Comparison of ENCODE assay signal across 24 mouse cellular contexts in the genomic region with DNA sequence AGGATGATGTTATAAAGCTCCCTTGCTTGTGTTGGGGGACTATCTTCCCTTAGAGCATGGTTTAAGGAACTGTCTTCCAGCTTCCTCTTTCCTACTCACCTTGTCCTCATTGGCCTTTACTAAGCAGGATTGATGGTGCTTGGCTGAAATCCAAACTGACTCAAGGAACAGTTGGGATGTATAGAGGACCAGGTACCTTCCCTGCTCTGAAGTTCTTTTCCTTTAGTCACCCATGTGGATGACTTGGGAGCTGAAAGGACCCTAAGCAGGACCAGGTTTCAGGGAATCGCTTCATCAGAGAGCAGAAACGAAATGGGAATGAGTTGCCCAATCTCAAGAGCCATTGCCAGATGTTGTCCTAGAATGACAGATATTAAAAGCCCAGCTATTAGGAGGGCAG. TPM values are rescaled to one million over a fixed set of nuclear protein-coding genes. Genes with fewer than 3 reads are reported as not detected.
A peak's percentile ranks its signal among the peaks of the same experiment; 100 is the strongest.
DNase-seq lines count a peak whose midpoint lies in the region; ATAC-seq and TF ChIP-seq lines count a peak whose summit lies in the region.
"Had no signal": no experiment of that assay in that cellular context is flagged by ENCODE, and none has a peak within 500 bp of the region (broad histone marks: within the 10 kb centered on the region; RNA-seq: fewer than 3 reads in every experiment).

No protein-coding gene starts in this region.

- TF ChIP-seq CTCF in MEL (IDR thresholded peaks at IDR 0.05 in 2 of 3, conservative IDR thresholded peaks at IDR 0.05 in 1 of 3; ENCODE audit: control insufficient read depth in 1 of 3, insufficient read depth in 1 of 3, low read depth in 2 of 3, low read length in 3 of 3, poor library complexity in 1 of 3, severe bottlenecking in 1 of 3): no peak

- DNase-seq in midbrain, embryonic 11.5 days (ENCODE audit: low spot score, missing footprints): peak; percentile 85
- DNase-seq in midbrain, embryonic 10.5 days (ENCODE audit: low spot score): no peak
- DNase-seq in MEL (ENCODE audit: low read depth, low spot score) (peak; percentile 6), MEL-GATA-1-ER (ENCODE audit: extremely low read depth, low read depth) (peak; percentile 9)
- DNase-seq: adrenal gland, adult 2 months; adrenal gland, postnatal 10 days; adrenal gland, postnatal 25 days; cerebellum, adult 11 months; cerebellum, adult 18-20 months; cerebellum, adult 8-10 months; cerebellum, adult 9-11 months; cerebellum, postnatal 14 days; cerebellum, postnatal 36 days; embryo, embryonic 11 days had no signal

- TF ChIP-seq RAD21 in MEL (IDR thresholded peaks at IDR 0.05; ENCODE audit: low read depth, low read length): no peak

- no peaks in the 10 kb centered on the region for H3K36me3 ChIP-seq in midbrain, embryonic 11.5 days (ENCODE audit: control insufficient read depth, insufficient read depth, low read length)
- H3K36me3 ChIP-seq in midbrain, embryonic 10.5 days: no peaks in the 10 kb centered on the region
- no peaks in the 10 kb centered on the region for H3K36me3 ChIP-seq in MEL (ENCODE audit: control insufficient read depth in 1 of 2, insufficient read depth in 2 of 2, low read length in 2 of 2)
- no peaks in the 10 kb centered on the region for H3K36me3 ChIP-seq in intestine, embryonic 15.5 days
- H3K36me3 ChIP-seq: embryonic facial prominence, embryonic 13.5 days; embryonic facial prominence, embryonic 15.5 days; forebrain, embryonic 10.5 days; forebrain, embryonic 12.5 days had no signal

- no peak overlapping the region for H3K4me2 ChIP-seq in midbrain, embryonic 11.5 days
- H3K4me2 ChIP-seq in intestine, embryonic 15.5 days (replicated peaks): no peak overlapping the region
- H3K4me2 ChIP-seq: embryonic facial prominence, embryonic 13.5 days; embryonic facial prominence, embryonic 15.5 days; forebrain, embryonic 12.5 days had no signal

- WGBS in midbrain, embryonic 11.5 days: 30% methylated on average over 2 of the region's 2 CpGs
- 31% methylated on average over 2 of the region's 2 CpGs for WGBS in midbrain, embryonic 10.5 days
- WGBS in intestine, embryonic 15.5 days: 35% methylated on average over 2 of the region's 2 CpGs

- H3K9me3 ChIP-seq in midbrain, embryonic 11.5 days (ENCODE audit: control insufficient read depth, low read length): no peaks in the 10 kb centered on the region
- H3K9me3 ChIP-seq in midbrain, embryonic 10.5 days (replicated peaks): no peaks in the 10 kb centered on the region
- H3K9me3 ChIP-seq in MEL (replicated peaks; ENCODE audit: insufficient read depth, low read length): no peaks in the 10 kb centered on the region
- no peaks in the 10 kb centered on the region for H3K9me3 ChIP-seq in intestine, embryonic 15.5 days
- H3K9me3 ChIP-seq: embryonic facial prominence, embryonic 13.5 days; embryonic facial prominence, embryonic 15.5 days; forebrain, embryonic 10.5 days; forebrain, embryonic 12.5 days had no signal

- H3K9ac ChIP-seq in midbrain, embryonic 11.5 days (ENCODE audit: low read length): no peak overlapping the region
- no peak overlapping the region for H3K9ac ChIP-seq in MEL (ENCODE audit: control insufficient read depth, low read depth, low read length, poor library complexity, severe bottlenecking)
- no peak overlapping the region for H3K9ac ChIP-seq in intestine, embryonic 15.5 days
- H3K9ac ChIP-seq: embryonic facial prominence, embryonic 13.5 days; embryonic facial prominence, embryonic 15.5 days; forebrain, embryonic 12.5 days had no signal

- H3K27ac ChIP-seq in midbrain, embryonic 11.5 days (ENCODE audit: low read depth, low read length): no peak overlapping the region
- no peak overlapping the region for H3K27ac ChIP-seq in midbrain, embryonic 10.5 days (replicated peaks)
- H3K27ac ChIP-seq in MEL (ENCODE audit: control insufficient read depth, low read depth, low read length): no peak overlapping the region
- H3K27ac ChIP-seq in intestine, embryonic 15.5 days: no peak overlapping the region
- H3K27ac ChIP-seq: embryonic facial prominence, embryonic 13.5 days; embryonic facial prominence, embryonic 15.5 days; forebrain, embryonic 10.5 days; forebrain, embryonic 12.5 days had no signal

- no peak for TF ChIP-seq POLR2A in MEL (IDR thresholded peaks at IDR 0.05; ENCODE audit: control insufficient read depth in 1 of 2, insufficient read depth in 1 of 2, low read depth in 1 of 2, low read length in 2 of 2, poor library complexity in 1 of 2)

- TF ChIP-seq EP300 in MEL (IDR thresholded peaks at IDR 0.05; ENCODE audit: low read depth in 1 of 2, low read length in 2 of 2): no peak

- ATAC-seq in midbrain, embryonic 11.5 days (ENCODE audit: low FRiP score): no peak
- ATAC-seq in intestine, embryonic 15.5 days: no peak
- ATAC-seq: forebrain, embryonic 14.5 days; forebrain, embryonic 16.5 days had no signal

- H3K4me3 ChIP-seq in midbrain, embryonic 11.5 days (ENCODE audit: low read depth, low read length): no peak overlapping the region
- H3K4me3 ChIP-seq in midbrain, embryonic 10.5 days: no peak overlapping the region
- H3K4me3 ChIP-seq in MEL (ENCODE audit: control insufficient read depth in 1 of 2, insufficient read depth in 1 of 2, low read depth in 2 of 2, low read length in 2 of 2): no peak overlapping the region
- no peak overlapping the region for H3K4me3 ChIP-seq in intestine, embryonic 15.5 days (replicated peaks)
- H3K4me3 ChIP-seq: embryonic facial prominence, embryonic 13.5 days; embryonic facial prominence, embryonic 15.5 days; erythroblast, embryonic 14.5 days; forebrain, embryonic 10.5 days; forebrain, embryonic 12.5 days had no signal

- H3K27me3 ChIP-seq in midbrain, embryonic 11.5 days (ENCODE audit: control insufficient read depth, insufficient read depth, low read length): peaks cover 65% of the 10 kb centered on the region
- H3K27me3 ChIP-seq in midbrain, embryonic 10.5 days (ENCODE audit: low read depth, poor library complexity, severe bottlenecking): peaks cover 96% of the 10 kb centered on the region
- H3K27me3 ChIP-seq in MEL (ENCODE audit: control insufficient read depth in 1 of 2, insufficient read depth in 2 of 2, low read length in 2 of 2): no peaks in the 10 kb centered on the region
- H3K27me3 ChIP-seq in intestine, embryonic 15.5 days (replicated peaks): peaks cover 52% of the 10 kb centered on the region

- H3K4me1 ChIP-seq in midbrain, embryonic 11.5 days (ENCODE audit: control insufficient read depth, insufficient read depth, low read length): peaks cover 4% of the 10 kb centered on the region; the same call in 1 of the 2 replicates
- H3K4me1 ChIP-seq in midbrain, embryonic 10.5 days: peaks cover 8% of the 10 kb centered on the region
- no peaks in the 10 kb centered on the region for H3K4me1 ChIP-seq in MEL (ENCODE audit: control insufficient read depth in 1 of 2, insufficient read depth in 2 of 2, low read length in 2 of 2)
- peaks cover 7% of the 10 kb centered on the region; the same call in 1 of the 2 replicates for H3K4me1 ChIP-seq in intestine, embryonic 15.5 days (replicated peaks)

- no peaks in the 10 kb centered on the region for H3K79me2 ChIP-seq in MEL (ENCODE audit: control insufficient read depth, insufficient read depth, low read length, poor library complexity)

TF ChIP-seq in MEL, 35 proteins besides CTCF, POLR2A, EP300 and RAD21:
- no peak for TF ChIP-seq MXI1 (IDR thresholded peaks at IDR 0.05; ENCODE audit: low read depth, low read length)
- no peak for TF ChIP-seq CHD2 (IDR thresholded peaks at IDR 0.05; ENCODE audit: low read length)
- TF ChIP-seq MYC (IDR thresholded peaks at IDR 0.05; ENCODE audit: low read depth, low read length): no peak

RNA-seq across cellular contexts. Expression of a gene that starts 31.1 kb away (rescaled TPM):
- not detected in 2 replicates for polyA plus RNA-seq in midbrain, embryonic 11.5 days (2014; fragmentation: Nextera tagmentation; extraction: Ambion mirVana)
- not detected in 2 replicates for polyA plus RNA-seq in midbrain, embryonic 10.5 days (2016; fragmentation: Nextera tagmentation; extraction: Ambion mirVana)
- not detected in 2 replicates for total RNA-seq in MEL (2012; rRNA removed)
- polyA plus RNA-seq in MEL (2012; ENCODE audit: insufficient read depth in 1 of 2, insufficient read length in 2 of 2, low read depth in 1 of 2, low replicate concordance in 2 of 2, missing spikeins in 1 of 2): not detected
- polyA plus RNA-seq in intestine, embryonic 15.5 days (2015; fragmentation: Nextera tagmentation; extraction: Ambion mirVana): 6.7 and 9.4 TPM in 2 replicates
- total RNA-seq: common myeloid progenitor, adult 5-6 weeks had no signal
- polyA plus RNA-seq: C2C12; erythroblast, embryonic 14.5 days; forebrain, embryonic 10.5 days; forebrain, embryonic 12.5 days; forebrain, embryonic 14.5 days; forebrain, embryonic 16.5 days had no signal
